7 mouse cellular contexts compared by ENCODE assay signal in the genomic region with DNA sequence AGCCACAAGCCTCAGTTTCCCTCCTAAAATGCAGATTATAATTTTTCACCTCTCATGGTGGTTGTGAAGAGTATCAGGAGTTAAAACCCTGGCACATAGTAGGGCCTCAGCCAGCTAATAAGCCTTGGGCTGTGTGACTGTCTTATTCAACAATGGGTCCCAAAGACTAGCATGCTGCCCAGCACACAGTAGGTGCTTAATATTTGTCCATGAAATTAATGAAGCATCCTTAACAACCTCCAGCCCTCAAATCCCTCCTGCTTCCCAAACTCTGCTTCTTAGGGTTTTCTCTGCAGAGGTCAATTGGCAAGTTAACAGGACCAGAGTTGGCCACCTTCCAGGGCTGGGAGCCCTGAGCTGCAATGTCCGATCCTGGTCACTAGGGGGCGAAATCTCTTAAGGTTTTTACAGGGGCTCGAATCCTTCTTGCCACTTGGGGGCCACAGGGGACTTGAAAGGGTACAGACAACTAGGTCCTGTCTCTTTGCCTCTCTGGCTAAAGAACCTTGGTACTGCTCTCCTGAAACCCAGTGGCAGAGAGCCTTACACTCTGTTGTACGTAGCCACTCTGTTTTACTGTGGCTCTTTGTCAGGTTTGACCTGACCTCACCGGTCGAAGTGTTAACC.
A peak's percentile ranks its signal among the peaks of the same experiment; 100 is the strongest.
DNase-seq lines count a peak whose midpoint lies in the region; TF ChIP-seq lines count a peak whose summit lies in the region.

No protein-coding gene starts in this region.

- peak; percentile 83 to 85 for DNase-seq in adrenal gland, adult 18-20 months (ENCODE audit: low spot score in 2 of 2)
- peak; percentile 78 for DNase-seq in embryo, embryonic 10 days (ENCODE audit: low spot score)
- DNase-seq in heart, adult 9 months (ENCODE audit: low spot score in 2 of 2), result peak; percentile 61 to 80
- DNase-seq in layer of hippocampus, adult 9-11 months, result peak; percentile 42
- peak; percentile 74 to 87 for DNase-seq in lung, postnatal 4 days
- DNase-seq in spleen, adult 12 weeks (ENCODE audit: low spot score), result peak; percentile 33

- no peak overlapping the region for H3K27ac ChIP-seq in ES-Bruce4 (ENCODE audit: insufficient read depth, low read length)

- no peak for TF ChIP-seq EP300 in ES-Bruce4 (IDR thresholded peaks at IDR 0.05; ENCODE audit: insufficient read depth, low read depth, low read length)

- no peaks in the 10 kb centered on the region for H3K4me1 ChIP-seq in ES-Bruce4 (ENCODE audit: control insufficient read depth, insufficient read depth, low read length)

- no peaks in the 10 kb centered on the region for H3K27me3 ChIP-seq in ES-Bruce4 (ENCODE audit: control insufficient read depth, insufficient read depth, low read length, poor library complexity, severe bottlenecking)

- H3K4me3 ChIP-seq in ES-Bruce4 (ENCODE audit: low read depth, low read length), result no peak overlapping the region

- no peaks in the 10 kb centered on the region for H3K36me3 ChIP-seq in ES-Bruce4 (ENCODE audit: control insufficient read depth, insufficient read depth, low read length, poor library complexity, severe bottlenecking)

- TF ChIP-seq CTCF in ES-Bruce4 (IDR thresholded peaks at IDR 0.05; ENCODE audit: low read depth, low read length), result peak; percentile 95

- no peak for TF ChIP-seq POLR2A in ES-Bruce4 (IDR thresholded peaks at IDR 0.05; ENCODE audit: insufficient read depth, low read length)

- no peak overlapping the region for H3K9ac ChIP-seq in ES-Bruce4 (ENCODE audit: low read depth, poor library complexity, severe bottlenecking)

- no peaks in the 10 kb centered on the region for H3K9me3 ChIP-seq in ES-Bruce4 (replicated peaks; ENCODE audit: control insufficient read depth, insufficient read depth, low read length, poor library complexity, severe bottlenecking)

Comparison
In these comparisons a context has a peak if more than half of its experiments do, and no peak if none do; other contexts are left out.
1. DNase-seq: peak in every context shown above with its lines; median percentile 84 in adrenal gland, adult 18-20 months; 80 in lung, postnatal 4 days; 78 in embryo, embryonic 10 days; 70 in heart, adult 9 months; 42 in layer of hippocampus, adult 9-11 months; 33 in spleen, adult 12 weeks.